Mouse (Mus musculus) forebrain, embryonic 15.5 days (tissue): Measurements from ENCODE around the gene Sec1. TPM values are rescaled to one million over a fixed set of nuclear protein-coding genes. Genes with fewer than 3 reads are reported as not detected.

ENCODE experiments used
- ATAC-seq: fragments of 200-750 bp; cut with Nextera tagmentation; replicated peaks from 2 replicates; pipeline ENCODE4 v1.8.0; 2017; ENCODE audit warnings: mild to moderate bottlenecking, moderate TSS enrichment, moderate library complexity
- H3K27ac ChIP-seq: fragments of 300-500 bp; sonication (generic); replicated peaks from 2 replicates; pipeline ENCODE4 v1.5.1; 2015; ENCODE audit warnings: mild to moderate bottlenecking, inconsistent platforms
- H3K27me3 ChIP-seq: fragments of 300-500 bp; sonication (generic); 2 replicates; pipeline ENCODE4 v1.6.1; 2015; ENCODE audit warnings: inconsistent platforms
- H3K36me3 ChIP-seq: fragments of 300-500 bp; sonication (generic); 2 replicates; pipeline ENCODE4 v1.6.1; 2015; ENCODE audit warnings: mild to moderate bottlenecking, inconsistent platforms
- H3K4me1 ChIP-seq: fragments of 300-500 bp; sonication (generic); 2 replicates; pipeline ENCODE4 v1.6.1; 2015; ENCODE audit warnings: inconsistent platforms
- H3K4me2 ChIP-seq: fragments of 300-500 bp; sonication (generic); replicated peaks from 2 replicates; pipeline ENCODE4 v1.6.1; 2015; ENCODE audit warnings: mild to moderate bottlenecking, inconsistent platforms
- H3K4me3 ChIP-seq: fragments of 300-500 bp; sonication (generic); 2 replicates; pipeline ENCODE4 v1.5.1; 2015; ENCODE audit warnings: mild to moderate bottlenecking, inconsistent platforms
- H3K9ac ChIP-seq: fragments of 300-500 bp; sonication (generic); replicated peaks from 2 replicates; pipeline ENCODE4 v1.6.1; 2015; ENCODE audit warnings: mild to moderate bottlenecking, inconsistent platforms
- H3K9me3 ChIP-seq: fragments of 300-500 bp; sonication (generic); 2 replicates; pipeline ENCODE4 v1.6.1; 2016; ENCODE audit warnings: inconsistent platforms
- WGBS: fragments of 180-500 bp; shearing (Covaris S2); methylation state at CpG from one replicate; pipeline ENCODE4 v1.1.7; 2015; ENCODE audit warnings: mixed read lengths; 5-methylcytosine and 5-hydroxymethylcytosine counted together
- polyA plus RNA-seq: library from polyadenylated mRNA; unstranded; fragments of >200 nt; fragmentation: Nextera tagmentation; extraction: Ambion mirVana; gene quantifications from 2 replicates; pipeline ENCODE4 v1.2.1, GENCODE M21; 2015

Sec1 gene
- polyA plus RNA-seq, 1 experiment from 2014 or later, result 0.14 TPM

GRCm38 (mm10) chr7:45628364-45629294, 65.6 kb downstream of the Sec1 start:
- Histone ChIP-seq H3K4me3 (peak overlapping the region; percentile 54), H3K4me1 (peaks cover 11% of the 10 kb centered on the region), H3K9ac (peak overlapping the region; percentile 70), H3K4me2 (peak overlapping the region; percentile 91), H3K27me3 (no peaks in the 10 kb centered on the region), H3K27ac (peak overlapping the region; percentile 87), H3K36me3 (no peaks in the 10 kb centered on the region), H3K9me3 (no peaks in the 10 kb centered on the region)
- under 1% methylated on average over 105 of the region's 105 CpGs for WGBS
- peak; percentile 88 for ATAC-seq

Other genes starting within 250 kb of the Sec1 start
- 6,132 and 6,335 TPM in 2 replicates for gene Ftl1, start 234.5 kb downstream of the Sec1 start, polyA plus RNA-seq
- gene Bax, start 227.5 kb downstream of the Sec1 start, polyA plus RNA-seq, result 288 and 289 TPM in 2 replicates
- gene Tulp2, start 212.5 kb downstream of the Sec1 start, polyA plus RNA-seq, result 0.14 and 0.18 TPM in 2 replicates
- gene Gm45808, start 207.6 kb downstream of the Sec1 start, polyA plus RNA-seq, result not detected in 2 replicates
- 2.3 and 2.6 TPM in 2 replicates for gene Dhdh, start 205.6 kb downstream of the Sec1 start, polyA plus RNA-seq
- gene Nucb1, start 184.0 kb downstream of the Sec1 start, polyA plus RNA-seq, result 95.0 and 95.7 TPM in 2 replicates
- gene Ppp1r15a, start 168.1 kb downstream of the Sec1 start, polyA plus RNA-seq, result 15.4 and 15.6 TPM in 2 replicates
- gene Plekha4, start 168.1 kb downstream of the Sec1 start, polyA plus RNA-seq, result 0.72 and 0.92 TPM in 2 replicates
- gene Hsd17b14, start 139.5 kb downstream of the Sec1 start, polyA plus RNA-seq, result not detected in 2 replicates
- gene Bcat2, start 124.2 kb downstream of the Sec1 start, polyA plus RNA-seq, result 21.6 and 23.3 TPM in 2 replicates
- gene Fgf21, start 78.9 kb downstream of the Sec1 start, polyA plus RNA-seq, result not detected in 2 replicates
- not detected in 2 replicates for gene Fut1, start 77.1 kb downstream of the Sec1 start, polyA plus RNA-seq
- 0.17 TPM in 1 of 2 replicates, not detected in the other for gene Izumo1, start 72.6 kb downstream of the Sec1 start, polyA plus RNA-seq
- gene Rasip1, start 66.9 kb downstream of the Sec1 start, polyA plus RNA-seq, result 15.5 and 16.6 TPM in 2 replicates
- gene Mamstr, start 54.4 kb downstream of the Sec1 start, polyA plus RNA-seq, result 2.5 and 2.7 TPM in 2 replicates
- 0.31 TPM in 1 of 2 replicates, not detected in the other for gene Fut2, start 28.0 kb downstream of the Sec1 start, polyA plus RNA-seq
- 0.29 and 0.45 TPM in 2 replicates for gene Ntn5, start 10.4 kb downstream of the Sec1 start, polyA plus RNA-seq
- 39.0 and 39.8 TPM in 2 replicates for gene Car11, start 5.4 kb upstream of the Sec1 start, polyA plus RNA-seq
- 3.6 and 4.1 TPM in 2 replicates for gene Dbp, start 10.7 kb upstream of the Sec1 start, polyA plus RNA-seq
- 633 and 683 TPM in 2 replicates for gene Rpl18, start 21.1 kb upstream of the Sec1 start, polyA plus RNA-seq
- gene Sphk2, start 23.6 kb upstream of the Sec1 start, polyA plus RNA-seq, result 29.0 and 30.2 TPM in 2 replicates
- 0.37 and 1.0 TPM in 2 replicates for gene Fam83e, start 26.8 kb upstream of the Sec1 start, polyA plus RNA-seq
- gene Spaca4, start 31.4 kb upstream of the Sec1 start, polyA plus RNA-seq, result not detected in 2 replicates
- 21.7 and 22.9 TPM in 2 replicates for gene Lmtk3, start 89.3 kb upstream of the Sec1 start, polyA plus RNA-seq
- 6.0 and 7.6 TPM in 2 replicates for gene Sult2b1, start 90.3 kb upstream of the Sec1 start, polyA plus RNA-seq
- gene Cyth2, start 120.2 kb upstream of the Sec1 start, polyA plus RNA-seq, result 376 and 383 TPM in 2 replicates
- 0.55 and 0.98 TPM in 2 replicates for gene Kcnj14, start 130.4 kb upstream of the Sec1 start, polyA plus RNA-seq
- gene Grwd1, start 136.5 kb upstream of the Sec1 start, polyA plus RNA-seq, result 46.8 and 46.9 TPM in 2 replicates
- gene Kdelr1, start 178.4 kb upstream of the Sec1 start, polyA plus RNA-seq, result 33.3 and 38.3 TPM in 2 replicates
- 0.84 and 0.92 TPM in 2 replicates for gene Grin2d, start 184.0 kb upstream of the Sec1 start, polyA plus RNA-seq
- 0.33 TPM in 1 of 2 replicates, not detected in the other for gene Syngr4, start 202.3 kb upstream of the Sec1 start, polyA plus RNA-seq
- gene Tmem143, start 202.5 kb upstream of the Sec1 start, polyA plus RNA-seq, result 4.8 and 5.7 TPM in 2 replicates
- gene Emp3, start 227.0 kb upstream of the Sec1 start, polyA plus RNA-seq, result 17.2 and 18.5 TPM in 2 replicates
- gene Ccdc114, start 229.7 kb upstream of the Sec1 start, polyA plus RNA-seq, result 2.5 and 4.9 TPM in 2 replicates